Mouse (Mus musculus) limb, embryonic 13.5 days (tissue): ENCODE data around the gene Dlg1. TPM values are rescaled to one million over a fixed set of nuclear protein-coding genes. Genes with fewer than 3 reads are reported as not detected.

Experiments used
- ATAC-seq: fragments of 200-750 bp; cut with Nextera tagmentation; 2 replicates; pipeline ENCODE4 v1.8.0; 2017; ENCODE audit warnings: low read depth, moderate number of reproducible peaks, moderate TSS enrichment; ENCODE audit not compliant: low FRiP score
- H3K27ac ChIP-seq: fragments of 300-500 bp; sonication (generic); 2 replicates; pipeline ENCODE4 v1.5.1; 2015; ENCODE audit warnings: inconsistent platforms, mild to moderate bottlenecking, moderate library complexity
- H3K27me3 ChIP-seq: fragments of 300-500 bp; sonication (generic); 2 replicates; pipeline ENCODE4 v1.6.1; 2015; ENCODE audit warnings: mild to moderate bottlenecking, inconsistent platforms
- H3K36me3 ChIP-seq: fragments of 300-500 bp; sonication (generic); 2 replicates; pipeline ENCODE4 v1.6.1; 2015; ENCODE audit warnings: inconsistent platforms, mild to moderate bottlenecking, moderate library complexity
- H3K4me1 ChIP-seq: fragments of 300-500 bp; sonication (generic); 2 replicates; pipeline ENCODE4 v1.6.1; 2015; ENCODE audit warnings: inconsistent platforms
- H3K4me2 ChIP-seq: fragments of 300-500 bp; sonication (generic); replicated peaks from 2 replicates; pipeline ENCODE4 v1.6.1; 2015; ENCODE audit warnings: inconsistent platforms, mild to moderate bottlenecking, moderate library complexity
- H3K4me3 ChIP-seq: fragments of 300-500 bp; sonication (generic); 2 replicates; pipeline ENCODE4 v1.5.1; 2015; ENCODE audit warnings: moderate library complexity, mild to moderate bottlenecking, inconsistent platforms
- H3K9ac ChIP-seq: fragments of 300-500 bp; sonication (generic); 2 replicates; pipeline ENCODE4 v1.6.1; 2015; ENCODE audit warnings: mild to moderate bottlenecking, inconsistent platforms
- H3K9me3 ChIP-seq: fragments of 300-500 bp; sonication (generic); 2 replicates; pipeline ENCODE4 v1.6.1; 2016; ENCODE audit warnings: inconsistent platforms
- WGBS: fragments of 180-500 bp; shearing (Covaris S2); methylation state at CpG from one replicate; pipeline ENCODE4 v1.1.7; 2015; 5-methylcytosine and 5-hydroxymethylcytosine counted together
- polyA plus RNA-seq: library from polyadenylated mRNA; unstranded; fragments of >200 nt; fragmentation: Nextera tagmentation; extraction: Ambion mirVana; gene quantifications from 2 replicates; pipeline ENCODE4 v1.2.1, GENCODE M21; 2015

Gene Dlg1
- 30.7 and 35.6 TPM in 2 replicates for polyA plus RNA-seq

DNA sequence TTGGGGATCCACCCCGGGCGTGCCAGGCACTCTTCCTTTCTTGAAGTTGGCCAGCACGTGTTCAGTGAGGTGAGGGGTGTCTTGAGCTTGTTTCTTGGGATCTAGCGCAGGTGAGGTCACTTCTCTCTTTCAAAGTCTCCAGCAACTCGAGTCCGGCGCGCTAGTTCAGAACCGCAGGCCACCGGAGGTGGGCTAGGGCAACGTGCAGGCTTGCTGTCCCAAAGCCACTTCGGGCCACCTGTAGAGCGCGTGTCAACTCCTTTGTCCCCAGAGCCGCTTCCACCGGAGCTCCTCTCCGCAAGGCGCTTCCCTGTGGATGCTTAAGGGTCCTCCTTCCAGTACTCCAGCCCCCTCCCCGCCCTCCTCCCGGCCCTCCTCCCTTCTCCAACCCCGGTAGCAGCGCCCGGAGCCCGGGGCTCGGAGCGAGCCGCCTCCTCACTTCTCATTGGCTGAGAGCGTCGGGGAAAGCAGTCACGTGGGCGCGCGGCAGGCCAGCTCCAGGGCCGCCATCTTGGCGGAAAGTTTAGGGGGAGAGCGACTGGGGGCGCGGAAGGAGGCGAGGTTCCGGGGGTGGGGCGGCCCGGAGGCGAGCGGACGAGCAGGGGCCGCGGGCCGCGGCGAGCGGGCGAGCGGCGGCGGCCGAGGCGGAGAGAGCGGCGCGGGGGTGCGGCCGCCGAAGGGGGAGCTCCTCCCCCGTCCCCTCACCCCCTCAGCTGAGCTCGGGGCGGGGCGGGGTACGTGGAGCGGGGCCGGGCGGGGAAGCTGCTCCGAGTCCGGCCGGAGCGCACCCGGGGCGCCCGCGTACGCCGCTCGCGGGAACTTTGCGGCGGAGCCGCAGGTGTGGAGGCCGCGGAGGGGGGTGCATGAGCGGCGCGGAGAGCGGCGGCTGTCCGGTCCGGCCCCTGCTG is at the start of gene Dlg1:
Gene Dlg1, plus strand, starts transcription at position 65 of the 908 bp plus-strand sequence.
- Histone ChIP-seq H3K4me1 (peaks cover 30% of the 10 kb centered on the region), H3K27ac (peak within 1 kb of the TSS; percentile 96), H3K36me3 (peaks cover 20% of the 10 kb centered on the region), H3K27me3 (no peaks in the 10 kb centered on the region), H3K9me3 (no peaks in the 10 kb centered on the region), H3K4me2 (peak within 1 kb of the TSS; percentile 69), H3K4me3 (peak within 1 kb of the TSS; percentile 97), H3K9ac (peak within 1 kb of the TSS; percentile 96)
- ATAC-seq: peak; percentile 94
- under 1% methylated on average over 74 of the region's 95 CpGs for WGBS

DNA sequence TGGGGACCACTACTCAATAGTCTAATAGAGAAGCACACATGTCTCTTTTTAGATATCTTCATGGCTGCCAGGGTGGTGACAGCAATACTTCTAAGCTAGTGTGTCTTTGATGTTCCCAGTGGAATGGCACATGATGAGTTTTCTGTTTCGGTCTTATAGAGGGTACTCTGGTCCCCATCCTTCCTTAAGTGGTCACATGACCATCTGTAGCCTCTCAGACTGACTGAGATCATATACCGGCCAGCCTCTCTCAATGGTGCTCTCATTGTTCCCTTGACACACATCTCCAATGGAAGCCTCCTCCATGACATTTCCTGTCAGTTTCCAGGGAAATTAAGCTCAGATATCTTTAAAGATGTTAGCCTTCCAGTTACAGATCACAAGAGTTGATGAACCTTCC is 46.9 kb upstream of the Dlg1 start:
- ATAC-seq: no peak
- H3K36me3 ChIP-seq: peaks cover 4% of the 10 kb centered on the region; the same call in 1 of the 2 replicates
- no peak overlapping the region for H3K9ac ChIP-seq
- no peak overlapping the region for H3K4me2 ChIP-seq
- H3K27ac ChIP-seq: no peak overlapping the region
- H3K27me3 ChIP-seq: no peaks in the 10 kb centered on the region
- H3K9me3 ChIP-seq: peaks cover 3% of the 10 kb centered on the region; the same call in 1 of the 2 replicates
- 93% methylated on average over 2 of the region's 2 CpGs for WGBS
- peaks cover 30% of the 10 kb centered on the region for H3K4me1 ChIP-seq
- H3K4me3 ChIP-seq: no peak overlapping the region

DNA sequence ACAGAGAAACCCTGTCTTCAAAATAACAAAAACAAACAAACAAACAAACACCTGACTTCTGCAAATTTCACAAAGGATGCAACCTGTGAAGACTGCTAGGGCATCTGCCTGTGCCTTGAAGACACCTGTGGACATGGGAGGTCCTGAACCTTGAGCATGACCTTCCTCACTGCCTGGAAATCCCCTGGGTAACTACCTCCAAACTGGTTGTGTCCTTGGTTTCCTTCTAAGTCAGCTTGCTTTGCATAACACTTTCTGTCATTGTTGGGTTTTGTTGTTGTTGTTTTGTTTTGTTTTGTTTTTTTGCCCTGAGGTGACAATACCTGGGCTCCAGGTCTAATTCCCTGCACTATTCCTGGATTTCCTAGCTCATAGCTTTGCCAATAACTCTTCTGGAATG is 46.1 kb upstream of the Dlg1 start:
- no peak overlapping the region; the same call in 1 of the 2 replicates for H3K27ac ChIP-seq
- no peak for ATAC-seq
- H3K27me3 ChIP-seq: no peaks in the 10 kb centered on the region

DNA sequence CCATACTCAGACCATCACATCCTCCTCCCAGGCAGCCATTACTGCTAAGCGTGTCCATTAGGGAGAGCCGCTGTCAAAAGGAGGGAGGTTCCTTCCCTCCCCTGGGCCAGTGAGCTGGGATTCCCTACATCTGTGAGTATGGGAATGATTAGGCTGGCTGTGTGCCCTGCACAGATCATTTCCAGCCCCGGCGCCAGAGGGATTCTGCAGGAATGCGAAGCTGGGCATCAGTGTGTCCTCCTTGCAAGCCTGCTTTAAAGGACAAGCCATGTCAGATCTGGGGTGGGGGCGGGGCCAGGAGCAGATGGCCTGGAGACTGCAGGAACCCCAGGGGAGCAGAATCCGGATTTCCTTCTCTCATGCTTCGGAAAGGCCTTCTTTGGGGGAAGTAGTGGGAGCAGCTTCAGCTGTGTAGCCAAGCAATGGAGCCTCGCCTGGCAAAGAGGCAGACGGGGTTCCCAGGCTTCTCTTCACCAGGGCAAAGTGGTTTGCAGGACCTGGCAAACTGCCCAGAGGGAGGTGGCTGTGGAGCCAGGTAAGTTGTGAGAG is 45.3 kb upstream of the Dlg1 start:
- 2% methylated on average over 10 of the region's 10 CpGs for WGBS

More for the DNA sequence above, 46.1 kb upstream of the Dlg1 start:
- Histone ChIP-seq H3K4me1 (peaks cover 30% of the 10 kb centered on the region), H3K4me3 (no peak overlapping the region), H3K9ac (no peak overlapping the region), H3K4me2 (no peak overlapping the region), H3K36me3 (peaks cover 5% of the 10 kb centered on the region; the same call in 1 of the 2 replicates), H3K9me3 (peaks cover 3% of the 10 kb centered on the region; the same call in 1 of the 2 replicates)

DNA sequence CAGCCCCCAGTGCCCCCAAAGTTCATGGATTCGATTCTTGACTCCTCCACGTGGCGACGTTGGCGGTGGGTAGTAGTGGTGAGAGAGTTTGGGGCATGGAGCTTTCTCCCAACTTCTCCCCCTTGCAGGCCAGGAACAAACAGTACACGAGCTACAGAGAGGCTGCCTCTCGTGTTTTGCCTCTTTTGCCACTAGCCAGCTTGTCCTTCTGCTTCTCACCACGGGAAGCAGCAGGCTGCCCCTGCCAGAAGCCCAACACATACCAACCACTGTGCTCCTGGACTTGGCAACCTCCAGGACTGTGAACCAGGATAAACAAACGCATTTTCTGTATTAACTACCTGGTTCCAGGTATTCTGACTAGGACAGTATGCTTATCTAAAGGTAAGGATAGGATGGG is 44.6 kb upstream of the Dlg1 start:
- Histone ChIP-seq H3K36me3 (peaks cover 5% of the 10 kb centered on the region; the same call in 1 of the 2 replicates), H3K4me3 (peak overlapping the region; percentile 29), H3K4me1 (peaks cover 30% of the 10 kb centered on the region), H3K27ac (peak overlapping the region; percentile 89), H3K4me2 (peak overlapping the region; percentile 57), H3K9ac (peak overlapping the region; percentile 45), H3K27me3 (no peaks in the 10 kb centered on the region), H3K9me3 (peaks cover 3% of the 10 kb centered on the region; the same call in 1 of the 2 replicates)
- WGBS: 54% methylated on average over 9 of the region's 9 CpGs
- no peak for ATAC-seq

More for the DNA sequence above, 45.3 kb upstream of the Dlg1 start:
- H3K9ac ChIP-seq: peak overlapping the region; percentile 45
- H3K27ac ChIP-seq: peak overlapping the region; percentile 89
- H3K4me2 ChIP-seq: peak overlapping the region; percentile 57
- peaks cover 3% of the 10 kb centered on the region; the same call in 1 of the 2 replicates for H3K9me3 ChIP-seq
- peak; percentile 85 for ATAC-seq
- H3K4me1 ChIP-seq: peaks cover 30% of the 10 kb centered on the region
- peak overlapping the region; percentile 29 for H3K4me3 ChIP-seq
- peaks cover 5% of the 10 kb centered on the region; the same call in 1 of the 2 replicates for H3K36me3 ChIP-seq
- H3K27me3 ChIP-seq: no peaks in the 10 kb centered on the region

DNA sequence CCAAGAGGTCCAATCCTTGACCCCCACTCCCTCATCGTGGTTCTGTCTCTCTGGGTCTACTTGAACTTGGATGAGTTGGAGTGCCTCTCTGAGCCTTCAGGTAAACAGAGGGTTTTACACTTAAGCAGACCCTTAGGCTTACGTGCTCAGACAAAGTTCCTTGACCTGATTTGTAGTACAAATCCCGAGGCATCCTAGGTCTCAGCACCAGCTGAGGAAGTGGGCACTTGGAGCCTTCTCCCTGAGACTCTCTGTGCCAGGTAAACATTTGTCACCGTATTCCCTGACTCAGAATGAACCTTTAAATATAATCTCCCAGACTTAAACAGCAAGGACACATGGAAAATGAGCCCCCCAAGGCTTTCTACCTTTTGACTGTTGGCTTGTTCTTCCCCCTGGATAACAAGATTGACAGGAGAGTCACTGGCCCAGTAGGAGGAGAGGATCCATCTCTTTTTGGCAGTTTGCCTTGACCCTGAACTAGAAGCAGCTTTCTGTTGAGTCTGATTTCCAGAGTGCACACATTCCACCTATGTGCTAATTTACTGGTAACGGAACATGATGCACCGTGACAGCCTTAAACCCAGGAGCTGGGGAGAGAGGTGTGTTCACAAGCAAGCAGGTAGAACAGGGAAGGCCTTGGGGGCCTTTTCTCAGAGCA is 43.4 kb upstream of the Dlg1 start:
- Histone ChIP-seq H3K9me3 (peaks cover 3% of the 10 kb centered on the region; the same call in 1 of the 2 replicates), H3K4me3 (no peak overlapping the region), H3K4me1 (peaks cover 30% of the 10 kb centered on the region), H3K4me2 (peak overlapping the region; percentile 57), H3K27me3 (no peaks in the 10 kb centered on the region), H3K9ac (no peak overlapping the region), H3K27ac (no peak overlapping the region), H3K36me3 (peaks cover 5% of the 10 kb centered on the region; the same call in 1 of the 2 replicates)
- whole genome bisulfite sequencing: 76% methylated on average over 6 of the region's 6 CpGs
- no peak for ATAC-seq

DNA sequence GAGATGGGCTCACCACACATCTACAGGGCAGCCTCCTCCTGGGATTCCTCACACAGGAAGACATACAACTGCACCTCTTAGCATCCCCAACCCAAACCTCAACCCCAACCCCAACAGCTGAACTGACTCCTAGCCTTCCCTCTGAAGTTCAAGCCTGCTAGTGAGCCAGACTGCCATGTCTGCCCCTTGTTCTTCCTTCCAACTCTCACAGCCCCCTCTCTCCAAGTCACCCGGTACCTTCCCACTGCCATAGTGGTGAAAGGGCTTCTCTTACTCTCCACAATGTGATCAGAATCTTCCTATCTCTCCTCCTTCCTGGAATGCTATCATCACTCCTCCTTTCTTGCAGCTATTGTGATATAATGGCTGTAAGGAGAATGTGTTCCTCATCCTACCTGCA is 40.9 kb upstream of the Dlg1 start:
- 96% methylated on average over 1 of the region's 1 CpGs for WGBS

DNA sequence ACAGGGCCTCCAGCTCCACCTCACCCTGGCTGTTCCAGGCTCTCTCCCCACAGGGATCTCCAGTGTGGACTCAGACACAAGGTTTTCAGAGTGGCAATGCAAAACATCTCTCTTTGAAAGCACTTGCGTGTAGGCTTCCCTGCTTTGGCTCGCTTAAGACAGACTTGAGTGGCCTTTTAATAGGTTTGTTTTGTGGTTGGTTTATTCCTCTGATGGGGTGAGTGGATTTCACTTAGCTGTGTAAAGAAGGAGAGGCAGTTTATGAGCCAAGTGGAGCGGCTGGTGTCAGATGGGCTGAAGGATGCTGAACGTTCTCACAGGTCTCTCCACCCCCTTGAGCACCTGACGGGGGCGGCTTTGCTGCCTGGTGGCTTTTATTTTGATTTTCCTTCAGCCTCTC is 40.1 kb upstream of the Dlg1 start:
- no peak overlapping the region for H3K4me3 ChIP-seq
- no peak overlapping the region for H3K27ac ChIP-seq
- peaks cover 3% of the 10 kb centered on the region; the same call in 1 of the 2 replicates for H3K9me3 ChIP-seq
- peaks cover 5% of the 10 kb centered on the region; the same call in 1 of the 2 replicates for H3K36me3 ChIP-seq
- H3K4me1 ChIP-seq: peaks cover 21% of the 10 kb centered on the region
- H3K27me3 ChIP-seq: no peaks in the 10 kb centered on the region
- WGBS: 72% methylated on average over 6 of the region's 6 CpGs
- ATAC-seq: no peak
- no peak overlapping the region for H3K4me2 ChIP-seq
- H3K9ac ChIP-seq: no peak overlapping the region

More for the DNA sequence above, 40.9 kb upstream of the Dlg1 start:
- Histone ChIP-seq H3K36me3 (peaks cover 5% of the 10 kb centered on the region; the same call in 1 of the 2 replicates), H3K4me1 (peaks cover 28% of the 10 kb centered on the region), H3K4me3 (no peak overlapping the region), H3K4me2 (no peak overlapping the region), H3K9ac (no peak overlapping the region), H3K27me3 (no peaks in the 10 kb centered on the region), H3K9me3 (peaks cover 3% of the 10 kb centered on the region; the same call in 1 of the 2 replicates), H3K27ac (no peak overlapping the region)
- no peak for ATAC-seq

DNA sequence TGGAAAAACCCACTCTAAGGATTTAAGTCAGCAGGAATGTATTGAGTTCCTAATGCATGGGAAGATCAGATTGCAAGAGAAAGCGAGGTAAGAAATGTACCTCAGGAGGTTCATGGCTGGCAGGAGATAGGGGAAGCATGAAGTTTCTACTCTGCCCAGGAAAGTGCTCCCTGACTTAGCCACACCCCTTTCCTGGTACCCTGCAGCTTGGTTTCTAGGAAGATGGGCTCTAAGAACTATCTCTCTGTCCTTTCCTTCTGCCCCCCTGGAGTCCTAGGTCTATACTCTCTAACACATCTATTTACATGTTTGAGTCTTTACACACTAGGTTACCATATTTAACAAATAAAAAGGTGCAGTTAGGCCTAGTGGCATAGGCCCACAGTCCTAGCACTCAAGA is 38.5 kb upstream of the Dlg1 start:
- no peak overlapping the region for H3K4me2 ChIP-seq
- no peak overlapping the region for H3K4me3 ChIP-seq
- H3K4me1 ChIP-seq: 0 out of 2 replicates have a peak, but pooled peaks cover 7% of the 10 kb centered on the region
- peaks cover 3% of the 10 kb centered on the region; the same call in 1 of the 2 replicates for H3K9me3 ChIP-seq
- whole genome bisulfite sequencing: 69% methylated on average over 1 of the region's 1 CpGs
- ATAC-seq: no peak
- no peak overlapping the region for H3K27ac ChIP-seq
- no peaks in the 10 kb centered on the region for H3K27me3 ChIP-seq
- H3K36me3 ChIP-seq: peaks cover 5% of the 10 kb centered on the region; the same call in 1 of the 2 replicates
- no peak overlapping the region for H3K9ac ChIP-seq

DNA sequence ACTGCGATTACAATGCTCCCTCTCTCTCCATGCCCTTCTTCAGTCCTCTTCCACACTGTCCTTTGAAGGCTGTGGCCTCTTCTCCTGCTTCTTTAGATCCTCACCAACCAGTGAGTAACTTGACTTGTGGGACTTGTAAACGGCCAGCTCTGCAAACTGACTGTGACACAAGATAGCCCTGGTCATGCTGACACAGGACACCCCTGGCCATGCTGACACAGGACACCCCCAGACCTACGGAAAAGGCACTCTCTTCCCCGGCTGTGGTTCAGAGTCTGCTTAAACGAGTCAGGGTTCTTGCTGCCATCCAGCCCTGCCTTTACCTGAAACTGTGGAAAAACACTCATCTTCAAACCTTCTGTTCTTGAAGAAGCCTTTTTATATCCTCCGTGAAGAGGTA is 36.9 kb upstream of the Dlg1 start:
- Histone ChIP-seq H3K9ac (no peak overlapping the region), H3K4me1 (0 out of 2 replicates have a peak, but pooled peaks cover 4% of the 10 kb centered on the region), H3K27me3 (no peaks in the 10 kb centered on the region), H3K27ac (no peak overlapping the region), H3K36me3 (peaks cover 1% of the 10 kb centered on the region; the same call in 1 of the 2 replicates), H3K4me3 (no peak overlapping the region), H3K4me2 (no peak overlapping the region), H3K9me3 (no peaks in the 10 kb centered on the region)
- no peak for ATAC-seq
- WGBS: 78% methylated on average over 6 of the region's 6 CpGs

DNA sequence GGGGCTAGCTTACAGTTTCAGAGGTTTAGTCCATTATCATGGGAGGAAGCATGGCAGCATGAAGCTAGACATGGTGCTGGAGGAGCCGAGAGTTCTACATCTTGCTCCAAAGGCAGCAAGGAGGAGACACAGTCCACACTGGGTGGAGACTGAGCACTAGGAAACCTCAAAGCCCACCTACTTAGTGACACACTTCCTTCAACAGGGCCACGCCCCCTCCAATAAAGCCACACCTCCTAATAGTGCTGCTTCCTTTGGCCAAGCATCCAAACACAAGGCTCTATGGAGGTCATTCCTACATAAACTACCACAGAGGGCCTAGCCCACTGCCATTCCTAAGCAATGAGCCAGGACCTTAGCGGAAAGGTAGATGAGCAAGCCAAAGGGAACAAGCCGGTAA is 32.9 kb upstream of the Dlg1 start:
- Histone ChIP-seq H3K4me1 (0 out of 2 replicates have a peak, but pooled peaks cover 4% of the 10 kb centered on the region), H3K27me3 (no peaks in the 10 kb centered on the region), H3K4me3 (no peak overlapping the region), H3K4me2 (no peak overlapping the region), H3K27ac (no peak overlapping the region), H3K36me3 (no peaks in the 10 kb centered on the region), H3K9me3 (no peaks in the 10 kb centered on the region), H3K9ac (no peak overlapping the region)
- no peak for ATAC-seq
- WGBS: 96% methylated on average over 4 of the region's 4 CpGs
